Mouse (Mus musculus) heart, embryonic 14.5 days (tissue): ENCODE measurements around the gene Mcrs1. TPM values are rescaled to one million over a fixed set of nuclear protein-coding genes. Genes with fewer than 3 reads are reported as not detected.

Experiments
- ATAC-seq: fragments of 200-750 bp; cut with Nextera tagmentation; 2 replicates; pipeline ENCODE4 v1.8.0; 2017; ENCODE audit warnings: low read depth, moderate TSS enrichment; ENCODE audit not compliant: insufficient number of reproducible peaks, insufficient read depth, low FRiP score
- H3K27ac ChIP-seq, 2 experiments: fragments of 200-500 bp in 1 of 2; fragments of 300-500 bp in 1 of 2; sonication (generic) in 1 of 2; replicated peaks in 1 of 2; 2 replicates each; pipeline ENCODE4 v1.5.1; 2012 to 2014; ENCODE audit warnings: low read depth in 2 of 2, low read length in 2 of 2, control low read depth in 1 of 2, mild to moderate bottlenecking in 1 of 2, mixed read lengths in 1 of 2; ENCODE audit not compliant: control insufficient read depth in 1 of 2, insufficient read depth in 1 of 2
- H3K27me3 ChIP-seq: fragments of 300-500 bp; sonication (generic); 2 replicates; pipeline ENCODE4 v1.6.1; 2014; ENCODE audit warnings: mild to moderate bottlenecking, low read length, control low read depth; ENCODE audit not compliant: control insufficient read depth, insufficient read depth
- H3K36me3 ChIP-seq: fragments of 300-500 bp; sonication (generic); 2 replicates; pipeline ENCODE4 v1.6.1; 2014; ENCODE audit warnings: mild to moderate bottlenecking, control low read depth, low read length, mixed read lengths; ENCODE audit not compliant: control insufficient read depth, insufficient read depth
- H3K4me1 ChIP-seq, 2 experiments: fragments of 200-500 bp in 1 of 2; fragments of 300-500 bp in 1 of 2; sonication (generic) in 1 of 2; 2 replicates each; pipeline ENCODE4 v1.6.1; 2012 to 2014; ENCODE audit warnings: low read length in 2 of 2, control low read depth in 1 of 2, mixed read lengths in 1 of 2; ENCODE audit not compliant: control insufficient read depth in 2 of 2, insufficient read depth in 2 of 2
- H3K4me2 ChIP-seq: fragments of 300-500 bp; sonication (generic); 2 replicates; pipeline ENCODE4 v1.6.1; 2014; ENCODE audit warnings: mild to moderate bottlenecking, low read length
- H3K4me3 ChIP-seq, 2 experiments: fragments of 200-500 bp in 1 of 2; fragments of 300-500 bp in 1 of 2; sonication (generic) in 1 of 2; 2 replicates each; pipeline ENCODE4 v1.5.1; 2012 to 2014; ENCODE audit warnings: low read length in 2 of 2, mild to moderate bottlenecking in 2 of 2, control low read depth in 1 of 2, low read depth in 1 of 2, moderate library complexity in 1 of 2; ENCODE audit not compliant: control insufficient read depth in 1 of 2, insufficient read depth in 1 of 2
- H3K9ac ChIP-seq: fragments of 300-500 bp; sonication (generic); 2 replicates; pipeline ENCODE4 v1.6.1; 2014; ENCODE audit warnings: mild to moderate bottlenecking, low read length
- H3K9me3 ChIP-seq: fragments of 300-500 bp; sonication (generic); 2 replicates; pipeline ENCODE4 v1.6.1; 2016; ENCODE audit warnings: low read length, control low read depth; ENCODE audit not compliant: control insufficient read depth
- WGBS: fragments of 180-500 bp; shearing (Covaris S2); extraction: QIAGEN DNeasy Blood & Tissue Kit; methylation state at CpG from one replicate; pipeline ENCODE4 v1.1.7; 2014; 5-methylcytosine and 5-hydroxymethylcytosine counted together
- polyA plus RNA-seq: library from polyadenylated mRNA; unstranded; fragments of >200 nt; fragmentation: Nextera tagmentation; extraction: Ambion mirVana; gene quantifications from 2 replicates; pipeline ENCODE4 v1.2.1, GENCODE M21; 2014

Gene Mcrs1
- polyA plus RNA-seq, 1 experiment from 2014 or later, result 173 TPM

DNA sequence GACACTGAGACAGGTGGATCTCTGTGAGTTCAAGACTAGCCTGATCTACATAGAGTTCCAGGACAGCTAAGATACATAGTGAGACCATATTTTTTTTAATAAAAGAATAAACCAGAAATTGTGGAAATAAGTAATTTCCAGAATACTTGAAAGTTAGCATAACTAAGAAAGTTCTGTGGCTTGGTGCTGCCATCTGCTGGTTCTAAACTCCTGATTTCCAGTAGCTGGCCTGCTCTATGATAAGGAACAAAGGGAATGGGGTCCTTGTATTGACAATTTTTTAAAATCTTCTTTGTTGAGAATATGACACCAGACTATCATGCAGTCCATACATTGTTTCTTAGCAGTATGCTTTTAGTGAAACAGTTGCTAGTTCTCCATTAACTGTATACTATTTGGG, 53.0 kb downstream of the Mcrs1 start:
- H3K4me3 ChIP-seq, result no peak overlapping the region
- H3K27ac ChIP-seq, result no peak overlapping the region
- no peaks in the 10 kb centered on the region for H3K27me3 ChIP-seq
- H3K9me3 ChIP-seq, result no peaks in the 10 kb centered on the region
- H3K9ac ChIP-seq, result no peak overlapping the region
- H3K4me1 ChIP-seq, result no peaks in the 10 kb centered on the region
- no peak overlapping the region for H3K4me2 ChIP-seq
- peaks cover 60% of the 10 kb centered on the region for H3K36me3 ChIP-seq
- ATAC-seq, result no peak

DNA sequence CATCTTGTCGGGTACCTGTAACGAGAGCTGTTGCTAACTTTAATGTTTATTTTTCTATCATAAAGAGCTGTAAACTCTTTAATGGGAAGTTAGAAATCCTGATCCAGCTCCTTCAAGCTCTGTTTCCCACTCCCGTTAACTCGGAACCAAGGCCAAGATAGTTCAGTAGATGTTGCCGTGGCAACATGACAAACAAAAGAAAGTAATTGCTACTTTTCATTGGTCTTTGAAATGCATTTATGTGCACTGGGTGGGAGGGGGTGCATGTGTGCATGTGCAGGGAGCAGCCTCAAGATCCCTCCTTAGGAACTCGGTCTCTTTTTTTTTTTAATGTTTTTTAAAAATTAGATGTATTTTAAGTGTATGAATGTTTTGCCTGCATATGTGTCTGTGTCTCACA, 56.7 kb downstream of the Mcrs1 start:
- no peak overlapping the region for H3K4me3 ChIP-seq
- H3K4me1 ChIP-seq, result no peaks in the 10 kb centered on the region
- H3K4me2 ChIP-seq, result no peak overlapping the region
- 85% methylated on average over 6 of the region's 6 CpGs for WGBS
- no peak for ATAC-seq
- H3K9me3 ChIP-seq, result no peaks in the 10 kb centered on the region
- no peak overlapping the region for H3K27ac ChIP-seq
- H3K27me3 ChIP-seq, result no peaks in the 10 kb centered on the region
- H3K9ac ChIP-seq, result no peak overlapping the region
- H3K36me3 ChIP-seq, result peaks cover 70% of the 10 kb centered on the region

DNA sequence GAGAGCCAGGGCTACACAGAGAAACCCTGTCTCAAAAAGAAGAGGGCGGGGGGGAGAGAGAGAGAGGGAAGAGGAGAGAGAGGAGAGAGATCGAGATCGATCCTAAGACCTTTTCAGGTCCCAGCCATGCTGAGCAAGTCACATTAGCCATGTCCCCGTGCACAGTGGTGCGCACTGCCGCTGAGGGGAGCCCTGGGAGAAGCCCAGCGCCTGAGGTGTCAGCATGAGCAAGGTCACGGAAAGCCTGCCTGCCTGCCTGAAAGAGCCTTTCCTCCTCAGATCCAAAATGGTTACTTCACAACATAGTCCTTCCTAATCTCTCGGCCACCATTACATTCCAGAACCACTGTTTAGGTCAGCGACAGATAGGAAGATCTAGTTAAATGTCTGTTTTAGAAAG, 57.4 kb downstream of the Mcrs1 start:
- Histone ChIP-seq H3K27ac (no peak overlapping the region), H3K4me2 (no peak overlapping the region), H3K4me1 (no peaks in the 10 kb centered on the region), H3K27me3 (no peaks in the 10 kb centered on the region), H3K9ac (no peak overlapping the region), H3K4me3 (no peak overlapping the region), H3K36me3 (peaks cover 70% of the 10 kb centered on the region), H3K9me3 (no peaks in the 10 kb centered on the region)
- 76% methylated on average over 10 of the region's 10 CpGs for WGBS
- no peak for ATAC-seq

Other genes with a start within 250 kb of the Mcrs1 start
- 143 and 146 TPM in 2 replicates for gene Tuba1c, start 222.1 kb downstream of the Mcrs1 start, polyA plus RNA-seq
- gene Prph, start 196.8 kb downstream of the Mcrs1 start, polyA plus RNA-seq, result 0.36 and 3.2 TPM in 2 replicates
- 14.8 and 16.5 TPM in 2 replicates for gene Troap, start 177.4 kb downstream of the Mcrs1 start, polyA plus RNA-seq
- gene C1ql4, start 164.1 kb downstream of the Mcrs1 start, polyA plus RNA-seq, result 0.27 and 0.41 TPM in 2 replicates
- 0.93 and 1.3 TPM in 2 replicates for gene Dnajc22, start 158.8 kb downstream of the Mcrs1 start, polyA plus RNA-seq
- 34.8 and 35.9 TPM in 2 replicates for gene Spats2, start 126.0 kb downstream of the Mcrs1 start, polyA plus RNA-seq
- 0.12 TPM in 1 of 2 replicates, not detected in the other for gene Kcnh3, start 27.1 kb downstream of the Mcrs1 start, polyA plus RNA-seq
- gene Prpf40b, start 43.1 kb upstream of the Mcrs1 start, polyA plus RNA-seq, result 31.2 and 38.0 TPM in 2 replicates
- 0.36 TPM in 1 of 2 replicates, not detected in the other for gene Fam186b, start 43.9 kb upstream of the Mcrs1 start, polyA plus RNA-seq
- gene Fmnl3, start 118.5 kb upstream of the Mcrs1 start, polyA plus RNA-seq, result 14.4 and 15.0 TPM in 2 replicates
- gene Tmbim6, start 140.9 kb upstream of the Mcrs1 start, polyA plus RNA-seq, result 235 and 239 TPM in 2 replicates
- 7.5 and 9.2 TPM in 2 replicates for gene Nckap5l, start 205.8 kb upstream of the Mcrs1 start, polyA plus RNA-seq
- 11.8 and 12.5 TPM in 2 replicates for gene Bcdin3d, start 222.8 kb upstream of the Mcrs1 start, polyA plus RNA-seq